Mouse (Mus musculus) ovary, postnatal 10 days (tissue): ENCODE results near the gene Arid4a.

Experiments
- DNase-seq: peaks from one replicate; pipeline ENCODE4 v3.0.0; 2022; ENCODE audit warnings: low spot score

Arid4a gene

DNA sequence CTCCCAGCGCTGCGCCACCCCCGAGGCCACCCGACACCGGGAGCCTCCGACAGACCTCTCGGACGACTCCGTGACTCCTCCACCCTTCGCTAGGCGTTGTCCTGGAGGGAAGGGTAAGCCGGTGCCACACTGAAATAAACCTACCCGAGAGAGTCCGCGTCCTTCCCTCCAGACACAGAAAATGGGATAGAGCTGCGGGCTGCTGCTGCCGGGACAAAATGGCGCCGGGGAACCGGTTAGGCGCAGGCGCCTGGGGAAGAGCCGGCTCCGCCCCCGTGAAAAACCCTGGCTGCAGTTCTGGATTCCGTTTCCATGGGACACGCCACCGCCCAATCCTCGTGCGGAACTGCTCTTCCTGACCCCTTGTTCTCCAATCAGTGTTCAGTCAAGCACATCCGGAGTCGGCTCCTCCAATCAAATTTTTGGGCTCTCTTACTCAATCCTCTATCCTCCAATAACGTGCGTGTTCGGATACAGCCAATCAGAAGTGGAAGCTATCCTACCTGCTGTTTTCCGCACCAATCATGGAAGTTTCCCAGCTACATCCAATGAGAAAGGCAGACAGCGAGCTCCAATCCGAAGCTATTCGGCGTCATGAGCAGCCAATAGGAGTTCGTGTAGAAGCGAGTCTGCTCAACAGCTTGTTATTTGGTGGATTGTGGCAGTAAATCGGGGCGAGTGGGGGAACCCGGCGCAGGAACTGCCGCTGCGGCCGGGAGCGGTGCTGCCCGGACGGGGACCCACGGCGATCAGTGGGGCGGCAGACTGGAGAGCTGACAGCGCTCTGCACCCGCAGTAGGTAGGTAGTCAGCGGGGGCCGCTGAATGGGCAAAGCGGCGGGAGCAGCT is at the start of gene Arid4a:
Gene Arid4a, plus strand, starts transcription at position 628 of the 848 bp plus-strand sequence.
- peak; percentile 90 for DNase-seq

DNA sequence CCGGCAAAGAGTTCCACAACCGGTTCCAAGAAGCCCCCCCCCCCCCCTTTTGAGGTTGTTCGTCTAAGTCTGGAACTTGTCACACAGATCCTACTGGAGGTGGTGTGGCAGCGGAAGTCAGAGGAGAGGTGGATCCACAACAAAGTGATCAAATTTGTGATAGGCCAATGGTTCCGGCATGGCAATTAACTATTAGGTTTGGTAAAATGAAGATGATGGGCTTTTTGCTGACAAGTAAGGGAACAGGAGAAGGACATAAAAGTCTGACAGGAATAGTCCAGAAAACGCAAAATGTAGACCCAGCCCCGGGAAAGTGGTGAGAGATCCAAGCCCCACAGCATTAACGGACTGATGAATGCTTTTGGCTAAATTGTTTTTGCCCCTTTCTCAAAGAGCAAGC is 48.2 kb upstream of the Arid4a start:
- no peak for DNase-seq

DNA sequence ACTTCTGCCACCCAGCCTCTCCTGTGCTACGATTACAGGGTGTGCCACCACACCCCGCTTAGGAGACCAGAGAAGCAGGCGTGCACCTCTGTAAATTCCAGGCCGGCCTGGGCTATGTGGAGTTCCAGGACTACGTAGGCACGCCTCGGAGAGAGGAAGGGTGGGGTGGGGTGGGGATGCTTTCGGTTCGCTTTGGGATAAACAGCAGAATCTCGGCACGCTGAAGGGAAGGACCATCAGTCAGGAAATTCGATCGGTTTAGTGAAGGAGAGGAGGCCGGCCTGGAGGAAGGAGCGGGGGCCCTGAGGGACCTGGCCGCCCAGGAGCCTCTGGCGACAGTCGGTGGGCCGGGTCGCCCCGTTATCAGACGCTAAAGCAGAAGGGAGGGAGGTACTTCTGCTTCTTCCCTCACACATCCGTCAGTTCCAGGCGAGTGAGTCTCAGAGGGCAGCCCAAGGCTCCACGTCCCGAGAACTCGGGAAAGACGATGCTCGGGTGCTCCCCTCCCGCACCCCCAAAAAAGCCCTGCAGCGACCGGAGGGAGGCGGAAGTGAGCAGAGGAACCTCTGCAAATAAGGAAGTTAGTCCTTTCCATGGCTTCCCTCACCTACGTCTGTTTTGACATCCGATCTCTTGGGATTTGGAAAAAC is 47.5 kb upstream of the Arid4a start:
- DNase-seq: peak; percentile 74

DNA sequence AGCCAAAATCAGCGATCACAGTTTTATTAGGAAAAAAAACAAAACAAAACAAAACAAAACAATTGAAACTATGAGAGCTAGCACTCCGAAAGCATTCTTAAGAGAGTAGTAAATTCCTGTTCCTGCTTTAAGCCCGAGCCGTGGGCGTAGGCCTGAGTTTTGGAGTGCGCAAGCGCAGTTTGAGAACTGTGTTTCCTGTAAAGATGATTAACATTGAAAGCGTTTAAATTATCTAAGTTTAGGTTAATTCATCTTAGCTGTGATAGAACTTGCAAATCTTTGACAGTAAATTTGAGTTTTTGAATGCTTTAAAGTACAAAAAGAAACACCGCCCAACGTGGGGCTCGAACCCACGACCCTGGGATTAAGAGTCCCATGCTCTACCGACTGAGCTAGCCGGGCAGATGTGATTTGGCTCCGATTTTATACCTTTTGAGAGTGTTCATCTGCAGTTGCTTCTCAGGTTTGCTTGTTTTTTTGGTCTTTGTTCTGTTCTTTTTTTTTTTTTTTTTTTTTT is 46.9 kb upstream of the Arid4a start:
- DNase-seq: peak; percentile 70

DNA sequence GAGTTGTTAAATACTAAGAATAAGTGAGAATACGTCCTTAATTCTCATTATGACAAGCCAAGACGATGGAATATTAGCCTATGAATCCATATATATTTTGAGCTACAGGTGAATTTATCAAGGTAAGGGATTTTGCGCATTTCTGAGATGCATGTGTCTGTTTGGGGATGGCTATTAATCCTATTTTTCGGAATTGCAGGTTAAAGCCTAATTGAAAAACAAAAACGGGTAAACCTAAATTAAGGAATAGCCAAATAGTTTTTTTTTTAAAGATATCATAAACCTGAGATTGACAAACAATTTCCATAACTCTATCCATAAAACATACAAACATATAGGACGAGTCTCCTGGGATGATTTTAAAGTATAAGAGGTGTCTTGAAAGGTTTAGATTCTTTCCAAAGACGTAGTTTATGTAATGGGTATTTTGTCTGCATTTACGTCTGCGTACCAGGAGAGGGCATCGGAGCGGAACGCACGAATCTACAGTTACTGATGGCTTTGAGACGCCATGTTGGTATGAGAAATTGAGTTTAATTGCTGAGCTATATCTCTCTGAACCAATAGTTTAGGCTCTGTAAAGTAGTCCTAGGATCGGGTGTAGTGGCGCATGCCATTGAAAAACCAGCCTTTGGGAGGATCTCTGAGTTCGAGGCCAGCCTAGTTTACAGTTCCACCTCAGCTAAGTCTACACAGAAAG is 46.2 kb upstream of the Arid4a start:
- no peak for DNase-seq

DNA sequence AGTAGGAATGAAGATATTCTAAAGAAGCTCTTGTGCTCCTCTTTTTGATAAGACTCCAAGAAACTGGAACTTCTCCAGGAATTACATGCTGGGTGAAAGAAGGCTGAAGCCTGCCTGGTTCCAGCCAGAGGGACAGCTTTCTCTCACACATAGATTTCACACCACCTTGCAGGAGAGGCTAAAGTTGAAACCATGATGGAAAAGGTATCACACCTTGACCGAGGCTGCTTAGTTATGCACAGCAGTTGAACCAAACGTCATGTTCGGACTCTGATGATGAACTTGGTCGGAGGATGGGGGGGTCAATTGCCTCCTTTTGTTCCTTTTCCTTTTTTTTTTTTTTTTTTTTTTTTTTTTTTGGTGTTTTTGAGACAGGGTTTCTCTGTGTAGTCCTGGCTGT is 42.0 kb upstream of the Arid4a start:
- DNase-seq: no peak

DNA sequence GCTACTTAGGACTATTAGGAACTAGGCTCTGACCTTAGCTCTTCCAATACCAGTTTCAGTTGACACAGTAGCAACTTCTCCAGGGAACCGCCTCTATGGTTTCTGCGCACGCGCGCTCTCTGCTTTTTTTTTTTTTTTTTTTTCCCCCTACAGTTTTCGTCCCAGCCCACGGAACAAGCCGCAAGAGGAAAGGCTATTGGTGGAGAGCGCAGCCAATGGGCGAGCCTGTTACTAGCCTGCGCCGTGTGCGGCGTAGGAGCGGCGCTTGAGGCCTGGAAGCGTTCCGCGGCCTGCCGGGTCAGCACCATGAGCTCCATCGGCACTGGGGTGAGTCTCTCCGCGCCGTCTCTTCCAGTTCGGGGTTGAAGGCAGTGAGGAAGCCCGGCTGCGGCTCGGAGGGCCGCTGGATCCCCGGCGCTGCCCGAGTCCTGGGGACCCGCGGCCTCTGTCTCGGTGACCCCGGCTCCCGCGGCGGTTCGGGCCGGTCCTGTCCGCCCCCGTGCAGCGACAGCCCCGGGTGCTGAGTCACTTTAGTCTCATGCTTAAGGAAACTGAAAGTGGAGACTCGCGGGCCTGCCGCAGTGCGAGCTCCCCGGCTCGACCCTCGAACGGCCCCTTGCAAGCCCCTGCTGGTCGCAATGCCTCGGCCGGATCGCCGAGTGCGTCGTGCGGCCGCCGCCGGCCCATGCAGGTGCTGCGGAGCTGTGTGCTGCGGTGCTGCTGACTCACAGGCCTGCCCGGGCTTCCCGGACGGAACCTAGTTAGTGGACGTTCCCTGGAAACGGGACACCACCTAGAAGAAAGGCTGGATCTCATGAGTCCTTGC is 41.1 kb upstream of the Arid4a start, which contains the start of gene Psma3:
Gene Psma3, plus strand, starts transcription at position 181 of the 826 bp plus-strand sequence.
- peak; percentile 65 for DNase-seq

DNA sequence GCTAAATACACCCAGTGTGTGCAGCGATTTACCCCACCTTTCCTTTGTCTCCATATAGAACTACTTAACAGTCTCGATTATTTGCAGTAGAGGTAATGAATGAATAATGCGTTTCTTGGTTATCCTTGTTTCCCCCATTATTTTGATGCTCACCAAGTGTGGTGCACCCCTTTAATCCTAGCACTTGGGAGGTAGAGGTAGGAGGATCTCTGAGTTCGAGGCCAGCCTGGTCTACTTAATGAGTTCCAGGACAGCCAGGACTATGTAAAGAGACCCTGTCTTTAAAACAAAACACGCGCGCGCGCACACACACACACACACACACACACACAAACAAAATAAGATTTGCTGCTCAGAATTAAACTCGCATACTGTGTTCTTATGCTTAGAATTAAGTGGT is 40.4 kb upstream of the Arid4a start:
- DNase-seq: no peak

DNA sequence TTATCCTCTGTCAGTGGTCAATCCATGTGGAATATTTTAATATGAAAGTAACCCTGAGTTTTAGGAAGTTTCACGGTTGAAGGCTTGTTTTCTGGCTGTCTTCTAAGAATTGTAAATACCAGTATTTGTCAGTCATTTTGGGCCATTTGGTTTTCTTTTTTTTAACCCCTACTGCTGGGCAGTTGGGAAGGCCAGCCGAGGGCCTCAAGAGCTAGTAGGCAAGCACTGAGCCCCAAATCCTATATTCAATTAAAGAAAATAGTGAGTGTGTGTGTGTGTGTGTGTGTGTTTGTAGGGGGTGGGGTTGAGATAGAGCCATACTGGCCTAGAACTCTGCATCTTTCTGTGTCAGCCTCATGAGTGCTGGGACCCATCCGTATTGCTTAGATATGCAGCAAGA is 39.9 kb upstream of the Arid4a start:
- no peak for DNase-seq

DNA sequence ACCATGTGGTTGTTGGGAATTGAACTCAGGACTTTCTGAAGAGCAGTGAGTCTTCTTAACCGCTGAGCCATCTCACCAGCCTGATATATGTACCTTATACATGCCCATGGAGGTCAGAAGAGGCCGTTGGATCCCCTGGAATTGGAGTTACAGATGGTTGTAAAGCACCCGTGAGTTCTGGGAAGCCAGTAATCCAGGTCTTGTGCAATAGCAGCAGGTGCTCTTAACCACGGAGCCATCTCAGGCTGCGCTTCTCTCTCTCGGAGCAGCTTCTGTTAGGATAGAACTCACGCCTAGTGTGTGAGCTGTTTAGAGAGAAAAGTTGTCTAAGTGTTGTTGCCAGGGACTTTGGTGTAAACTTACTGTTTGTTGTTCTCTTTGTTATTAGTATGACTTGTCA is 37.4 kb upstream of the Arid4a start:
- DNase-seq: no peak

DNA sequence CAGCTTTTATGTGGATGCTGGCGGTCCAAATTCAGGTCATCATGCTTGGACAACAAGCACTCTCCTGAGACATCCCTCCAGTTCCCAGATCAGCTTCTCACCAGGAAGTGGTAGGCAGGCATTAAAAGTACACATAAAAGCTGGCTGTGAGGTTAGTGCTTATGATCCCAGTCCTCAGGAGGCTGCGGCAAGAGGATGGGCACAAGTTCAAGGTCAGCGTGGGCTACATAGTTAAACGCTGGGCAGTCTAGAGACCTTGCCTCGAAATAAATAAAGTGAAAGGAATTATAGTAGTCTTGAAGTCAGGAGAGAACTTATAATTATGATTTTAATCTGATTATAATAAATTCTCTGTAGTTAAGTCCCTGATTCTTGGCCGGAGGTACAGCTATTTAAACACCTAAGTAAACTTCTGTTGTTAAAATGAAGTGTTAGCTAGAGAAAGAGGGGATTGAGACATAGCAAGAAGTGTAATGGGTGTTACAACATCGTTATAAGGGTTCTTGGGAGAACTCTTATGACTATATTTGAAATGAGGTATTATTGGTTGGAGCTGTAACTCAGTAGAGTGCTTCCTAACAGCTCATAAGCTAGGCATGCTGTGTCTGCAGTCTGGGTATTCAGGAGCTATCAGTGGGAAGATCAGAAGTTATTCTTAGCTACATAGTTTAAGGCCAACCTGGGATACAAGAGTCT is 30.8 kb upstream of the Arid4a start:
- no peak for DNase-seq

DNA sequence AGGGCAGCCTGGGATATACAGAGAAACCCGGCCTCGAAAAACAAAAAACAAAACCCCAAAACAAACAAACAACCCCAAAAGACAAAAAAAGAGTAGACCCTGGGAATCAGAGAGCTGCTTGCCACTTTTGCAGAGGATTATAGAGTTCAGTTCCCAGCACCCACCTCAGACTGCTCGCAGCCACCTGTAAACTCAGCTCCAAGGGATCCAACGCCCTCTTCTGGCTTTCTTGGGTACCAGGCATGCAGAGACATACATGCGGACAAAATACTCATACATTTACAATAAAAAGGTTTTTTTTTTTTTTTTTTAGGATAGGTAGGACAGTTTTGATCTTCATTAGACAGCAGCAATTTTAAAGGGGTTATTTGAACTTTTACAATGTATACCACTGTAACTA is 18.6 kb upstream of the Arid4a start:
- DNase-seq: no peak

DNA sequence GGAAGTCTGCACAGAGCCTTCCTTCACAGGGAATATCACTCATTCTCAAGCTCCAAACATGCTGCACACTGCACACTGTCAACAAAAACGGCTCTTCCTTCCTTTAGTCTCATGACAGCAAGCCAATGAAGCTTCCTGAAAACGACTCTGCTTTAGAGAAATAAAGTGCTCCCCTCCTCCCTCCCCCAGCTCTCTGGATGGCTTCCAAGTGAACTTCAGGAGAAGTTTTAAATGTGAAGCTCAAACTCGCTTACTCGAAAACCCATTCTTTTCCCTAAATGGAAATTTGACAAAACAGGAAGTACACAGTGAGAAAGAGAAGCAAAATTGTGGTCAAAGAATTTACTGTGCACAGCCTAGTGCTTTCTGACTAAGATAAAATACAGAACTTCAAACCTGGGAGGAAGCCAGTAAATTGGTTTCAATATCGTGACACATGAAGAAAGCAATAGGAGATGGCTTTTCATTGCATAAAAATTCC is 16.3 kb upstream of the Arid4a start:
- no peak for DNase-seq

DNA sequence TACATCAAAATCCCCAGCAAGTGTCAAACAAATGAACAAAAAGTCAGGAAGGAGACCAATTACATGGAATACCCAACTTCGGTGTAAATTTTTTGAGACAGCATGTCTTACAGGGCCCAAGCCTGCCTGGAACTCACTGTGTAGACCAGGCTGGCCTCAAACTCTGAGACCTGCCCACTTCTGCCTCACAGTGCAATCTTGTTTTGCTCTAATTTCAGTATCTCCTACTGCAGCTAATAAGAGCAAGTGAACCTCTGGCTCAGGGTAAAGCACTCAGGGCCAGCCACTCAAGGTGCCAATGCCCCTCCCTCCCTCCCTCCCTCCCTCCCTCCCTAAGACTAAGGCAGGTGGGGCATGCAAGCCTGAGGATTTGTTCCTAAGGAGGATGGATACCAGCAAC is 15.4 kb upstream of the Arid4a start:
- DNase-seq: no peak

DNA sequence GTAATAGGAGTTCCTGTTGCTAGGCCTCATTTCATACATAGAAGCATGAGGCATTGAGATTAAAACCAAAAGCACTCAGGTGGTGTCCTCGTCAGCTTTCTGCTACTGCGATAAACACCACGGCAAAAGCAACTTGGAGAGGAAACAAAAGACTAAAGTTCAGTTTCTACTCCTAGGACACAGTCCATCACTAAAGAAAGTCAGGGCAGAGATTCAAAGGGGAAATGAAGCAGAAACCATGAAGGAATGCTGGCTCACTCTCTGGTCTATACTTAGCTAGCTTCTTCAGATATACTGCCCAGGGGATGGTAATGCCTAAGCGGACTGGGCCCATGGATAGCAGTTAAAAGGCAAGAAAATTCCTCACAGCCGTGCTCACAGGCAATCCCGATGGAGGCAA is 14.3 kb upstream of the Arid4a start:
- DNase-seq: no peak

DNA sequence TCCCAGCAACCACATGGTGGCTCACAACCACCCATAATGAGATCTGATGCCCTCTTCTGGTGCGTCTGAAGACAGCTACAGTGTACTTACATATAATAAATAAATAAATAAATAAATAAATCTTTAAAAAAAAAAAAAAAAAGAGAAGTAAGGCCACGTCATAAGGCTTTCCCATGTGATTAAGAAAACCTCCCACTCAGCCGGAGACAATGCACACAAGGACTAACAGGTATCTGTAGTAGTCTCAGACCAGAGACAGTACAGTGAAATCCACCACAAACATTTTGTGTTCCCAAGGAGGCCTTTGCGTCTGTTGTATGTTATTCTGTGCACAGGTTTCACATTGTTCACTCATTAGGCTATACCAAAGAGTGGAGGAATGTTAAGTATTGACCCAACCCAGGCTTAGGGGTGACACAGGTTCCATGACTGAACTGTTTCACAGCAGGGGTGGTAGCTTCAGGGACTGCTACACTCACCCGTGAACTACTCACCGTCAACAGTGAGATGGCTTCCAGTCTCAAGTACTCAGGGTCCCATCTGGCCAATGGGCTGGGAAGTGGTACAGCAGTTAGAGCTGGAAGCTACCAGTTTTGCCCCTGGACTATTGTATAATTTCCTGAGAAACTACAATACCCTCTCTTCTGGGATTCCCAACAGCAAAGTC is 11.9 kb upstream of the Arid4a start:
- DNase-seq: no peak

DNA sequence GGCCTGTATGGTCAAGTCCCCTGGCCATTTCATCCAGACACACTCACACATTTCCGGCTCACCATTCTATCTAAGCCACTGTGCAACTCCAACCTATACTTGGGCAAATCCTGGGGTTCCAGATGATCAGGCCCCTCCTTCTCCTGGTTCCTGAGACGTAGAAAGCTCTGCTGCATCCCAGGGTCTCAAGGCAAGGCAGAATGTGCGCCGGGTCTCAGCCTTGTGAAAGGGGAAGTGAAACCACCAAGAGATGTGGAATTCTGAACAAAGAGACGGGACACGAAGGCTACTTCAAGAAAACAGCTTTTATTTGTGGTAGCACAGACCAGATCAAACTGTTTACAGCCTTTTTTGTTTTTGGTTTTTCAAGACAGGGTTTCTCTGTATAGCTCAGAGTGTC is 9.6 kb upstream of the Arid4a start:
- DNase-seq: no peak

DNA sequence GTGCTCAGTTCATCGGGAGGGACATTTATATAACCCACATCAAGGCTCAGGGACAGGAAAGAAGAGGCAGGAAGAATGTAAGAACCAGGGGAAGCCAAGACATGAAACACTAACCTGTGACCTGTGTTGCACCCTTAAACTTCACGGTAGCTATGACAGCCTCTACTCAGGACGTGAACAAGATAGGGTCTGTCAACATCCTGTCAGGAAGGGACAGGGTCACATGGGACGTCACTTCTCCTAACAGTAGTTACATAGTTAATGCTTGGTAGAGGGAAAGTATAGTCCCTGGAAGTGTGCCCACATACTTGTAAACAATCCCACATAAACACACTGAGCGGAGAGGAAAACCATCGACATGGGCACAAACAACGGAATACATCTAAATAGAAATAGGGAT is 8.9 kb upstream of the Arid4a start:
- DNase-seq: no peak

DNA sequence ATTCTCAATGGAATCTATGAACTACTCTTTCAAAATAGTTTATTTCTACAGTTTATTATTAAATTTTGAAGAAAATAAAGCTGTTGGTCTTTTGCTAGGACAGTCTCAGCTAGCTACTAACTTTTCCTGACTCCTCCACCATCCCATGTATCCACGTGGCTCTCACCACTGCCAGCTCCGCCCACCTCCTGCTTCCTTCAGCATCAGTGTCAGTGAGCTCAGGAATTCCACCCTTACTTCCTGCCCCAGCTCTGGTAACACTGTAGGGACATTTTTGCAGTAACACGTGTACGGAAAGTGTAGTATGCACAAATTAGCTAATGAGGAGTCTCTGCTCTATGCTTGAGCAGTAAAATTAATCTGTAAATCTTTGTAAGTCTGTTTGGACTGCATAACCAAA is 6.0 kb upstream of the Arid4a start:
- no peak for DNase-seq

DNA sequence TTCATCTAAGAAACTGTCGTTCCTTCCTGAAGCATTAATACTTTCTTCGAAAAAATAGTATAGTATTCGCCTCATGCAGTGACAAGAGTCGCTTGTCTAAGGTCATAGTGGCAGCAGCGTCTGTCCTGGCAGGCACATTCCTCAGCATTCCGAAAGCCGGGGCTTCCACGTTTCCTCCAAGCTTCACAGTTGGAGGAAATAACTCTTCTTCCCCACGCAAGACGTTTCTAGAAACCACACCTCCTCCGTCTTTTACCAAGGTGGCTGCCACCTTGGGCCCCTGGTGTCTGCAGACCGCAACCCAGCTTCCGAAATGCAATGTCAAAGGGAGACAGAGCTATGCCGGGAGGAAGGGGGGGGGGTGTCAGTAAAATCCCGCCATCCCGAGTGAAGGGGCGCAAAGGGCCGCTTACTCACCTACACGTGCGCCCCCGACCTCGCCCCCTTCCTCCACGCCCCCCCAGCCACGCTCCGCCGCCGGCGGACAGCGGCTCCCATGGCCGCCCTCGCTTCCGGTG is 886 bp upstream of the Arid4a start:
- no peak for DNase-seq

DNA sequence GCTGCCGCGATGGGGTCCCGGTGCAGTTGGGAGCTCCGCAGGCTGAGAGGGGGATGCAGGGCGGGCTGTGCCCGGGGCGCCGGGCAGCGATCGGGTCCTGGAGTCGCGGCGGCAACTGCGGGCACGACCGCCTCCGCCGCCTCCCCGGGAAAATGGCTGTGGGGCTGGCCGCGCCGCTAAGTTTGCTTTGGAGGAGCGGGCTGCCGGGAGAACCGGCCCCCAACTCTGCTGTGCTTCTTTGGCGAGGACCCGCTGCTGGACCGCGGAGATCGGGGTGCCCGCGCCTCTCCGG is 367 bp downstream of the Arid4a start:
- DNase-seq: no peak
